Mouse (Mus musculus): Measurements from ENCODE around the gene Dupd1.

Gene Dupd1

GRCm38 (mm10) chr14:21714486-21714885 is at the start of gene Dupd1:
TSS of gene Dupd1 (minus strand) at chr14:21714576.
- no peak for DNase-seq

GRCm38 (mm10) chr14:21763736-21764135 is 49.4 kb upstream of the Dupd1 start:
- no peak for DNase-seq

- DNase-seq: no peak
These were observed 47.2 kb upstream of the Dupd1 start for GRCm38 (mm10) chr14:21761560-21761959.

- DNase-seq: no peak
These were observed 39.0 kb upstream of the Dupd1 start for GRCm38 (mm10) chr14:21753367-21753766.

GRCm38 (mm10) chr14:21752411-21752810 is 38.0 kb upstream of the Dupd1 start:
- DNase-seq: no peak

GRCm38 (mm10) chr14:21750881-21751542 is 36.6 kb upstream of the Dupd1 start, which contains the start of gene Dusp13:
TSS of gene Dusp13 (minus strand) at chr14:21751181.
- peak; percentile 33 to 44 for DNase-seq

DNA sequence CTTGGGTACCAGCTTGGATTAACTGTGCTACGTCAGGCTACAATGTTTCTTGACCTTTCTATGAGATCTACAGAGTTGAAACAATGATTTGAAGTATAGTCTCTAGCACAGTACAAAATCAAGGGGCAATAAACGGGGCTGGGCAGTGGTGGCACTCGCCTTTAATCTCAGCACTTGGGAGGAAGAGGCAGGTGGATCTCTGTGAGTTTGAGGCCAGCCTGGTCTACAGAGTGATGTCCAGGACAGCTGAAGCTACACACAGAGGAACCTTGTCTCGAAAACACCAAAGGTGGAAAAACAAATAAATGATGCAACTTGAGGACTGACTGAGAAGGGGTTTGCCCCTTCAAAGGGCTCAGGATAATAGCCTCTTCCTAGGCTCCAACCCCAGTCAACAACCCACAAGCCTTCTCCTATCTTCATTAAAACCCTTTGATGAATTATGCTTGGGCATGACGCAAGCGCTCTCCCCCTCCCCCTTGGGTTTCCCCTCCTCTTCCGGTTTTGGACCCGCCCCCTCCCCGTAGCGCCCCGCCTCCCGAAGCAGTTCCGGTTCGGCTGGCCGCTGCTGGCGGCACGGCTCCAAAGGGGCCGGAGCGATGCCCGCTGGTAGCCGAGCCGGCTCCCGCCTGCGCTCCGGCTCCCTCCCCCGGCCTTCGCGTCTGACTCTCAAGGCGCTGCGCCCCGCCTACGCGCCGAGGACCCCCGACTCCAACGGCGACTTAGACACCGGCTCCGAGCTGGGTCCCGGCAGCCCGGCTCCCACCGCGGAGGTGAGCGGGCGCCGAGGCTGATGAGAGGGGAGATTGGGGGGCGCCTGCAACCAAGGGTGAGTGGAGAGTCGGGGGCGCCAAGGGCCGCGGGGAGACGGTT is 35.9 kb upstream of the Dupd1 start, which contains the start of gene Samd8:
TSS of gene Samd8 (plus strand) at position 524 of the 873 bp plus-strand sequence.
- peak; percentile 72 to 74 for DNase-seq

DNA sequence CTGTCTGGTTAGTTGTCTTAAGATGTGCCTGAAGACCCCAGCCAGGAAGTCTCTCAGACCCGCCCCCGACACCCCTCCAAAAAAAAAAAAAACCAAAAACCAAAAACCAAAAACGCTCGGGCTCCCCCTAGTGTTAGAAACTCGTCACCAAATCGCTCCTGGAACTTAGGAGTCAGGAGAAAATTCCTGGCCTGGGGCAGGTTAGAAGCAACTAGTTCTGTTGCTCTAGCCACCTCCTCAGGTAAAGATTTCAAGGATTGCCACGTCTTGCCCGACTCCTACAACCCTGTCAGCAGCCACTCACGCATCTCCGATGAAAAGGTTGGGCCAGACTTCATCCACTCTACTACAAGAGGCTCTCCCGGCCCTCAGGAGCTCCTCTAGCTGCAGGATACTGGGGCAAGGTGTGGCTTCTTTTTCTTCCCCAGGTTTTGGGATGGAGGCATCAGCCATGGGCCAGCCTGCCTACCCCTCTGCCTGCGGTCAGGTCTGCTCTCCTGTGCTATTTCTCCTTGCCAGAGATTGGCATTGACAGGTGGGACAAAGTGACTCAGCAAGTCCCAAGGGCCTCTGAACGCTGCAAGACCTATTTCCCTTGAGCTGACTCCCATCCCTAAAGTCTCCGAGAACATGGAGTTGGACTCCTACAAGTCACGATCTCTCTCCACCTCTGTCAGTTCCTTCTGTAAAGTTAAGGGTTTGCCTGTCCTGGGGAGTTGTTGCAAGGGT is 33.9 kb upstream of the Dupd1 start:
- peak in 1 of 2 experiments; percentile 40 for DNase-seq

- no peak for DNase-seq
These were observed 33.2 kb upstream of the Dupd1 start for GRCm38 (mm10) chr14:21747436-21748141.

- DNase-seq: no peak
These were observed 32.5 kb upstream of the Dupd1 start for GRCm38 (mm10) chr14:21746846-21747245.

DNA sequence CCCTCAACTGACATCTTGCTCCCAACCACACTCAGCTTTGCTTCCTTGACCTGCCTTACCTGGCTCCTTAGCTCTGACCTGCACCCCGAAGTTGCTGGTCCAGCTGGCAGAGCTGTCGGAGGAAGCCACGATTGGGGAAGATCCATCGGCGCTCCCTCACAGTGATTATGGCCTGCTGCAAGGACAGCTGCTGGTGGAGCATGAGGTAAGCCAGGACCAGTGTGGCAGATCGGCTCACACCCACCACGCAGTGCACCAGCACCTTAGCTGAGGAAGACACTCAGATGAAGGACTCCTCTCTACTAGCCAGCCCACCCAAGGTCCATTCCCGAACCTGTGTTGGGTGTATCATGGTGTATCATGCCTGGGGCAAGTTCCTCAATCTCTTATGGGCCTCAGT is 31.9 kb upstream of the Dupd1 start:
- no peak for DNase-seq

DNA sequence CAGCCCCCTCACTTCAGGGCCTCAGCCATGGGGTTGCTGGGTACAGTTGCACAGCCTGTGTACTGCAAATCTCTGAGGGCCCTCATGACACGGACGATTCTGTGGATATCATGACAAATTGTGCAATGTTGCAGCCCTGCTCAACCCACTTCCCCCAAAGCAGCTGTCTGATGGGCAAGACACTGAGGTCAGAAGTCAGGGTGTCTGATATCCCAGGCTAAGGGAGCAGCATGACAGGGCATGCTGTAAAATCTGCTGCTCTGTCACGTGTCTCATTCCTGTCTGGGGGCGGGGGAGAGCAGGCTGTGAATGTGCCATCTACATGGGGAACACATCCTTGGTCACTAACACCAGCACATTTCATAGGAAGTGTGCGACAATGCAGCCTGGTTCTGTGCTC is 30.8 kb upstream of the Dupd1 start:
- no peak for DNase-seq

DNA sequence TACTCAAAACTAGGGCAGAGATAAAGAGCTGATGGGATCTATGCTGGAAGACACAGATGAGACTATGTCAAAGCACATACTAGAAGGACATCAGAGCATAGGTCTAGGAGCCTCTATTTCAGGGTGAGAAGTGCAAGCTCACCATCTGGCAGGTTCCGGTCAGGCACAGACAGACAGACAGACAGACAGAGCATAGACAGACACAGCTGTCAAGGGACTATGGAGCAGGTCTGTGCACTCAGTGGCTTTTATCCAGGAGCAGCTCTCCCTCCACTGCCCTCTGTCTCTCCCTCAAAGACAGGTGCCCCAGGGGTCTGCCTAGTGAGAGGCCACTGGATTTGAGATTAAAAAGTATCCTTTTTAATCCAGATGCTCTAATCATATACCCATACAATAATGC is 29.8 kb upstream of the Dupd1 start:
- no peak for DNase-seq

DNA sequence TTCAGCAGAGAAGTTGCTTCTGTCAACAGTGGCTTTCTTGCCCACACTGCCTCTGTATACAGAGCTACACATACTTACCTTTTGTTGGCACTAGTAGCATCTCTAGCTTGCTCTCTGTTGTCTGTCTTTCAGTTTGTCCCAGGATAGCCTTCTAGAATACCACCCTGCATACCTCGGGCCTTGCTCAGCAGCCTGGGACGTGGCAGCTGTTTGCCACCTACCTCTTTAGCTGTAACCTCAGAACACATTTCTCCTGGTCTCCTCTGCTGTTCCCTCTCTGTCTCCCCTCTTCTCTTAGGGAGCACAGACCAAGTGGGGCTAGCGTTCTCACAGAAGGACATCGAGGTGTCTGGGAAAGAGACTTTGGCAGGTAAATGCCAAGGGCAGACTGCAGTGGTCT is 28.1 kb upstream of the Dupd1 start:
- DNase-seq: no peak

GRCm38 (mm10) chr14:21741786-21742185 is 27.4 kb upstream of the Dupd1 start:
- DNase-seq: peak; percentile 42 to 71

GRCm38 (mm10) chr14:21741314-21741713 is 26.9 kb upstream of the Dupd1 start:
- DNase-seq: no peak

DNA sequence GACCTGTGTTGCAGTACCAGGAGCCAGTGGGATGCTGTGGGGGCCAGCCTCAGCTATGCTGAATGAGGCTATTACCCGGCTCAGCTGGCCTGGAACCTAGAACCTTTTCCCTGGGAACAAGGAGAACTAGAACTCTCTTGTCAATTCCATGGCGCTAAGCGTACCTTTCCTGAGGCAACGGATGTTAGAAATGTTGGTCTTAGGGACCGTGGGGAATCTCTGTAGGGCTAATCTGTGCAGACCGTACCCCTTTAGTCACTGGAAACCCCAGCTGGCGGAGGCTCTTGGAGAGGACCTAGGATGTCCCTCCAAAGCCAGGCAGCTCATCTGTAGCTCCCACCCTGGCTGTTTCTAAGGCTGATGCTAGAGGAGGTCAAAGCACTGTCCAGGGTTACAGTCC is 26.0 kb upstream of the Dupd1 start:
- DNase-seq: no peak

- no peak for DNase-seq
These were observed 18.9 kb upstream of the Dupd1 start for GRCm38 (mm10) chr14:21733131-21733905.

- no peak for DNase-seq
These were observed 15.6 kb upstream of the Dupd1 start for GRCm38 (mm10) chr14:21729936-21730335.

- DNase-seq: no peak
These were observed 14.8 kb upstream of the Dupd1 start for GRCm38 (mm10) chr14:21729031-21729732.

- DNase-seq: no peak
These were observed 7.8 kb upstream of the Dupd1 start for GRCm38 (mm10) chr14:21722021-21722698.
